9 mouse cellular contexts compared by ENCODE assay signal in genomic region chr5:138272409-138272923, GRCm38 (mm10). TPM values are rescaled to one million over a fixed set of nuclear protein-coding genes. Genes with fewer than 3 reads are reported as not detected.
DNase-seq lines count a peak whose midpoint lies in the region; ATAC-seq and TF ChIP-seq lines count a peak whose summit lies in the region.
"Had no signal": no experiment of that assay in that cellular context is flagged by ENCODE, and none has a peak within 500 bp of the region (broad histone marks: within the 10 kb centered on the region; RNA-seq: fewer than 3 reads in every experiment).

Gal3st4 (minus strand) TSS chr5:138272840.

- no peaks in the 10 kb centered on the region; the same call in 1 of the 2 replicates for H3K27me3 ChIP-seq in forebrain, embryonic 11.5 days (ENCODE audit: control insufficient read depth, insufficient read depth, low read length)
- H3K27me3 ChIP-seq in hindbrain, embryonic 14.5 days (ENCODE audit: control insufficient read depth, insufficient read depth, low read length) = no peaks in the 10 kb centered on the region
- H3K27me3 ChIP-seq in neural tube, embryonic 15.5 days (replicated peaks) = no peaks in the 10 kb centered on the region

- H3K27ac ChIP-seq in layer of hippocampus, adult 2 months = peak within 1 kb of the TSS; percentile 75; the same call in 1 of the 2 replicates
- H3K27ac ChIP-seq in forebrain, embryonic 11.5 days (ENCODE audit: low read depth, low read length) = no peak within 1 kb of the TSS
- peak within 1 kb of the TSS; percentile 17; the same call in 1 of the 2 replicates for H3K27ac ChIP-seq in hindbrain, embryonic 14.5 days
- H3K27ac ChIP-seq in neural tube, embryonic 15.5 days (replicated peaks) = peak within 1 kb of the TSS; percentile 1; the same call in 1 of the 2 replicates
- H3K27ac ChIP-seq: liver, embryonic 14.5 days had no signal

- DNase-seq in layer of hippocampus, adult 2 months (ENCODE audit: low spot score in 2 of 2) = no peak
- no peak for DNase-seq in layer of hippocampus, postnatal 10 days (ENCODE audit: low spot score in 2 of 2)
- DNase-seq in forebrain, embryonic 11.5 days (ENCODE audit: low spot score) = peak; percentile 69
- DNase-seq in hindbrain, embryonic 14.5 days (ENCODE audit: low spot score) = no peak
- DNase-seq in c-Kit-positive CD71-positive TER-119-positive erythroid progenitor cells, embryonic 14.5 days (ENCODE audit: low spot score) = no peak
- no peak for DNase-seq in left cerebral cortex, adult 9 months (ENCODE audit: low spot score in 2 of 2)

- peaks cover 21% of the 10 kb centered on the region for H3K4me1 ChIP-seq in forebrain, embryonic 11.5 days (replicated peaks; ENCODE audit: control insufficient read depth, insufficient read depth, low read length)
- peaks cover 36% of the 10 kb centered on the region for H3K4me1 ChIP-seq in hindbrain, embryonic 14.5 days (replicated peaks; ENCODE audit: control insufficient read depth, insufficient read depth, low read length)
- peaks cover 39% of the 10 kb centered on the region for H3K4me1 ChIP-seq in neural tube, embryonic 15.5 days

- H3K9ac ChIP-seq in forebrain, embryonic 11.5 days (ENCODE audit: low read length) = peak within 1 kb of the TSS; percentile 57
- peak within 1 kb of the TSS; percentile 45 for H3K9ac ChIP-seq in hindbrain, embryonic 14.5 days
- H3K9ac ChIP-seq in neural tube, embryonic 15.5 days (replicated peaks) = no peak within 1 kb of the TSS; the same call in 1 of the 2 replicates
- H3K9ac ChIP-seq: liver, embryonic 14.5 days had no signal

- no peaks in the 10 kb centered on the region; the same call in 1 of the 2 replicates for H3K36me3 ChIP-seq in forebrain, embryonic 11.5 days (ENCODE audit: control insufficient read depth, insufficient read depth, low read length)
- peaks cover 29% of the 10 kb centered on the region for H3K36me3 ChIP-seq in hindbrain, embryonic 14.5 days (replicated peaks; ENCODE audit: control insufficient read depth, insufficient read depth)
- peaks cover 15% of the 10 kb centered on the region for H3K36me3 ChIP-seq in neural tube, embryonic 15.5 days

- peak within 1 kb of the TSS; percentile 35 for H3K4me3 ChIP-seq in layer of hippocampus, adult 2 months
- peak within 1 kb of the TSS; percentile 14; the same call in 1 of the 2 replicates for H3K4me3 ChIP-seq in forebrain, embryonic 11.5 days (ENCODE audit: low read depth, low read length)
- H3K4me3 ChIP-seq in hindbrain, embryonic 14.5 days (replicated peaks; ENCODE audit: low read length) = peak within 1 kb of the TSS; percentile 4; the same call in 1 of the 2 replicates
- peak within 1 kb of the TSS; percentile 0; the same call in 1 of the 2 replicates for H3K4me3 ChIP-seq in neural tube, embryonic 15.5 days (replicated peaks)

- 1% methylated on average over 12 of the region's 12 CpGs for WGBS in forebrain, embryonic 11.5 days
- 1% methylated on average over 12 of the region's 12 CpGs for WGBS in hindbrain, embryonic 14.5 days
- 2% methylated on average over 12 of the region's 12 CpGs for WGBS in neural tube, embryonic 15.5 days

- TF ChIP-seq CTCF in layer of hippocampus, adult 2 months (conservative IDR thresholded peaks at IDR 0.05) = no peak

- ATAC-seq in forebrain, embryonic 11.5 days (replicated peaks; ENCODE audit: low FRiP score) = peak; percentile 34; the same call in 1 of the 2 replicates
- ATAC-seq in hindbrain, embryonic 14.5 days (ENCODE audit: low FRiP score) = no peak
- no peak for ATAC-seq in neural tube, embryonic 15.5 days (ENCODE audit: low FRiP score)
- ATAC-seq in megakaryocyte progenitor cell, adult 5-6 weeks (replicated peaks; ENCODE audit: poor library complexity) = no peak

- H3K4me2 ChIP-seq in forebrain, embryonic 11.5 days (ENCODE audit: low read depth, low read length, severe bottlenecking) = peak within 1 kb of the TSS; percentile 40; the same call in 1 of the 2 replicates
- peak within 1 kb of the TSS; percentile 39 for H3K4me2 ChIP-seq in hindbrain, embryonic 14.5 days (replicated peaks)
- H3K4me2 ChIP-seq in neural tube, embryonic 15.5 days = peak within 1 kb of the TSS; percentile 22

- H3K9me3 ChIP-seq in forebrain, embryonic 11.5 days (ENCODE audit: control insufficient read depth, low read length) = no peaks in the 10 kb centered on the region
- no peaks in the 10 kb centered on the region for H3K9me3 ChIP-seq in hindbrain, embryonic 14.5 days (ENCODE audit: control insufficient read depth, low read length)
- no peaks in the 10 kb centered on the region for H3K9me3 ChIP-seq in neural tube, embryonic 15.5 days (replicated peaks)

RNA-seq across cellular contexts. Expression of gene Gal3st4, which starts in this region (rescaled TPM):
- total RNA-seq in layer of hippocampus, adult 2 months (2021) = 1 to 10 TPM; 3.2 to 3.7 TPM
- total RNA-seq in layer of hippocampus, postnatal 10 days (2021) = 1 to 10 TPM; 2.8 TPM
- polyA plus RNA-seq in forebrain, embryonic 11.5 days (2014; fragmentation: Nextera tagmentation; extraction: Ambion mirVana) = 1.7 and 4.6 TPM in 2 replicates
- 2.6 and 2.9 TPM in 2 replicates for polyA plus RNA-seq in hindbrain, embryonic 14.5 days (2014; fragmentation: Nextera tagmentation; extraction: Ambion mirVana)
- polyA plus RNA-seq in neural tube, embryonic 15.5 days (2015; fragmentation: Nextera tagmentation; extraction: Ambion mirVana) = 3.2 and 3.6 TPM in 2 replicates
- total RNA-seq in megakaryocyte progenitor cell, adult 5-6 weeks (2015) = not detected in 2 replicates
- total RNA-seq in megakaryocyte progenitor cell, adult 5-6 weeks (2017) = 0.12 and 0.30 TPM in 2 replicates
